Mouse (Mus musculus) olfactory bulb, adult 2 months (tissue): Measurements from ENCODE around the gene Daam1. TPM values are rescaled to one million over a fixed set of nuclear protein-coding genes. Genes with fewer than 3 reads are reported as not detected.

Source experiments
- H3K27ac ChIP-seq: fragments of 200-500 bp; 2 replicates; pipeline ENCODE4 v1.5.1; 2012; ENCODE audit warnings: low read depth, low read length; ENCODE audit not compliant: insufficient read depth
- H3K4me1 ChIP-seq: fragments of 200-500 bp; 2 replicates; pipeline ENCODE4 v1.6.1; 2012; ENCODE audit warnings: low read length; ENCODE audit not compliant: control insufficient read depth, insufficient read depth
- H3K4me3 ChIP-seq: fragments of 200-500 bp; 2 replicates; pipeline ENCODE4 v1.5.1; 2012; ENCODE audit warnings: mild to moderate bottlenecking, low read depth, low read length, moderate library complexity; ENCODE audit not compliant: insufficient read depth
- CTCF ChIP-seq: fragments of 200-500 bp; IDR thresholded peaks from 2 replicates; pipeline ENCODE4 v1.5.1; 2012; ENCODE audit warnings: low read depth, mild to moderate bottlenecking, low read length, moderate library complexity; ENCODE audit not compliant: insufficient read depth
- POLR2A ChIP-seq: fragments of 200-500 bp; IDR thresholded peaks from 2 replicates; pipeline ENCODE4 v1.6.1; 2012; ENCODE audit warnings: mild to moderate bottlenecking, low read depth, low read length, moderate library complexity; ENCODE audit not compliant: insufficient read depth
- WGBS: fragments of 180-500 bp; shearing (Covaris S2); methylation state at CpG from one replicate; pipeline ENCODE4 v1.1.7; 2018; 5-methylcytosine and 5-hydroxymethylcytosine counted together
- polyA plus RNA-seq: library from polyadenylated mRNA; stranded (reverse); fragments of >200 nt; gene quantifications from 2 replicates; pipeline ENCODE4 v1.2.4, GENCODE M21; 2012; ENCODE audit warnings: low replicate concordance; ENCODE audit not compliant: missing spikeins, insufficient read depth, insufficient read length

Daam1 gene
- polyA plus RNA-seq, 1 experiment = not detected

DNA sequence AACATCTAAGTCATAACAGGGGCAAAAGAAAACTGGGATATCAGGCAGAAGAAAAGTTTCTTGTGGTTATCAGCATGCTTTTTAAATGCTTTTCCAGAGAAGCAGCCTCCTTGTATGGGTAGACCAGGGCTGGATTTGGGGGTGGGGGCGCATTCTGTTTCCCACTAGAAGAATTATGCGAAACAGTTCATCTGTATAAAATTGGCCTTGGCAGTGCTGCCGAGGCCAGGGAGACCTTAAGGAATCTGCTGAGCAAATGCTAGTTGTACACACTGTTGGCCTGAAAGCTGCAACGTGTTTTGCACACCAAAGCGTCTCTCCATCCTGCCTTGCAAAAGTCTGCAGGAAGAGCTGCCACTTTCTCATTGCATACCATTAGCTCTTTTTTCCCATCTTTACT lies 126.6 kb downstream of the Daam1 start:
- H3K4me1 ChIP-seq = peaks cover 6% of the 10 kb centered on the region
- TF ChIP-seq POLR2A (no peak), CTCF (no peak)
- no peak overlapping the region for H3K27ac ChIP-seq
- H3K4me3 ChIP-seq = no peak overlapping the region
- 49% methylated on average over 5 of the region's 5 CpGs for WGBS

DNA sequence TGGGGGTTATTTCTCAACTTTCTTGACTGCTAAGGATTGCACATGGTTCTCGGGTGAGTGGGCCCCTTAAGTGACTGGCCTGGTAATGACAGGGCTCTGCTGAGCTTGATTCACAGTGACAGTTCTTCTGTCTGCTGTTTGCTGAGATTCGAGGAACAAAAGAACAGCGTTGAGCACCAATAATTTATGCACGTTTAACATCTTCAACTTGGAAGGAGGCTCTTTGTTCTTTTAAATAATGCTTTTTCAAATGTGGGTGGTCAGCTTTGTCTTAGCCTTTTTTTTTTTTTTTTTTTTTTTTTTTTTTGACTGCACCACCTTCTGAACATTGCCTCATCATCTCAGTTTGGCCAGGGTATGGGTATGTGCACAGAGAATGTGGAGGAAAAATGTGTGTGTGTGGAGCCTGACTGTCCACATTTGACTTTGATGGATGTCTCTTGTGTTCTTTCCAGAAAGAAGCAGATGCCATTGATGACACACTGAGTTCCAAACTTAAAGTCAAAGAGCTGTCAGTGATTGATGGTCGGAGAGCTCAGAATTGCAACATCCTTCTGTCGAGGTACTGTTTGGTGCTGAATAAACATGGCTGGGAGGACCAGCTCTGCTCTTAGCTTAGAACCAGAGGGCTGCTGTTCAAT lies 128.6 kb downstream of the Daam1 start:
- no peaks in the 10 kb centered on the region for H3K4me1 ChIP-seq
- H3K27ac ChIP-seq = no peak overlapping the region
- H3K4me3 ChIP-seq = no peak overlapping the region
- TF ChIP-seq POLR2A (no peak), CTCF (no peak)
- 37% methylated on average over 6 of the region's 6 CpGs for WGBS

DNA sequence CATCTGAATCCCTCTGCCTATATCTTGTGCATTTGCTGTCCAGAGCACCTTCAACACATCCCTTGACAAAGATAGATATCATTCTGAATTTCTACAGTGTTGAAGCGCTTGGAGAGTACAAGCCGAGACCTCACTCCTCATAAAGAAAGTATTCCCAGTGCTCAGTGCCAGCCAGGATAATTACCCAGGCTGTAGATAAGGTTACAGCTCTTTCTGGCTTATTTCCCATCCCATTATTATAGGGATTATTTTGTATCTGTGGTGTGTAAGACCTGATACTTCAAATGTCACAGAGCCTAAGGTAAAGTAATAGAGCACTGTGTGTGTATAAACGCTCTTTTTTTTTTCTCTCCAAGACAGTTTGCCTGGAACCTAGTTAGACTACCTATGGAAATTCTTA lies 130.8 kb downstream of the Daam1 start:
- Histone ChIP-seq H3K4me3 (no peak overlapping the region), H3K4me1 (no peaks in the 10 kb centered on the region), H3K27ac (no peak overlapping the region)
- WGBS = 77% methylated on average over 3 of the region's 3 CpGs
- TF ChIP-seq POLR2A (no peak), CTCF (no peak)

DNA sequence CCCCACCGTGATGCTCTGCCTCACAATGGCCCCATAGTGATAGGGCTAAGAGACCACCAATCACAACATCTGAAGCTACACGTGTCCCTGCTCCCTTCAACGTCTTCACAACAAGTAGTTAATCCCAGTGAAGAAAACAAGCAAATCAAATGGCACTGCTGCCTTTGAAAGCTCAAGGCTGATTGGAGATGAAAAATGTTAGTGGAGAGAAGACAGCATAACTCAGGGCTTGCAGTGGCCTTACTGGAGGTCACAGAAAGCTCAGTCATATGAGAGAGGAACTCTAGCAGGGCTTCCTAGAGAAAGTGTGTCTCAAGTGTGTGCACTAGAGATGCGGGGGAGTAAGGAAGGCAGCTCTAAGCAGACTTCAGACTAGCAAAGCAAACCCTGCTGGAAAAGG lies 131.7 kb downstream of the Daam1 start:
- no peak for TF ChIP-seq POLR2A
- H3K27ac ChIP-seq = no peak overlapping the region

DNA sequence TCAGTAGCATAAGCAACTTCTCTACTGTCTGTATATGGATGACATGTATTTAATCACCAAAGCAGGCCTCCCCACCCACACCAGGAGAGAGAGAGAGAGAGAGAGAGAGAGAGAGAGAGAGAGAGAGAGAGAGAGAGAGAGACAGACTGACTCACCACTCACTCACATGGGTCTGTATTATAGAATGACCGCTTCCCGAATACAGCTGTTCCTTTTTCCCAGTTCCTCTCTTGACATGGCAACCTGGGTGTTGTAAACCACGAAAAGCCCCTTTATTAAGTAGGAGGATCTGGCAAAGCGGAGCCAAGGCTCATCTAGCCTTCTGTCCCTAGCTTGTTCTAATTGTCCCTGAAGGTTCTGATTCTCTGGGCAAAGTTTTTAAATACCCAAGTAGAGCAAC lies 137.7 kb downstream of the Daam1 start:
- H3K27ac ChIP-seq = no peak overlapping the region
- WGBS = 34% methylated on average over 4 of the region's 4 CpGs
- peaks cover 14% of the 10 kb centered on the region for H3K4me1 ChIP-seq
- H3K4me3 ChIP-seq = no peak overlapping the region
- no peak for TF ChIP-seq CTCF
- no peak for TF ChIP-seq POLR2A

More for the DNA sequence above, 131.7 kb downstream of the Daam1 start:
- H3K4me3 ChIP-seq = no peak overlapping the region
- 77% methylated on average over 4 of the region's 4 CpGs for WGBS
- no peaks in the 10 kb centered on the region for H3K4me1 ChIP-seq

DNA sequence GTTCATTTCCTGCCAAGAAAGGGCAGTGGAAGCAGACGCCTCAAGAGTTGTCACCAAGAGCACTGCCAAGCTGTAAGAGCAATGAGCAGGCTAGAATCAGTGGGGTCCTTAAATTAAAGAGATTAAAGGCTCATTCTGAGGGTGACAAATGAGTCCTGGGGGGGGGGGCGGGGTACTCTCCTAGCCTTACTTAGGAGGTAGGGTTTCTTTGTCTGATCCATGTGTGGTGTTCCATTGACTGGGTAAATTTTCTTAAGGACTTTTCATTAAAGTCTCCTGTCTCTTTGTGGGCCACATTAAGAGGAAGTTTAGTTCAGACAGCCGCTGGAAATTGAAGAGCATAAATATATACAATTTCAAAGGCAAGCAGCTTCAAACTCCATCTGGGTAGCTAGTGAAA lies 138.1 kb downstream of the Daam1 start:
- Histone ChIP-seq H3K4me1 (peaks cover 16% of the 10 kb centered on the region), H3K27ac (no peak overlapping the region), H3K4me3 (no peak overlapping the region)
- WGBS = 25% methylated on average over 3 of the region's 3 CpGs
- TF ChIP-seq CTCF (no peak), POLR2A (no peak)

DNA sequence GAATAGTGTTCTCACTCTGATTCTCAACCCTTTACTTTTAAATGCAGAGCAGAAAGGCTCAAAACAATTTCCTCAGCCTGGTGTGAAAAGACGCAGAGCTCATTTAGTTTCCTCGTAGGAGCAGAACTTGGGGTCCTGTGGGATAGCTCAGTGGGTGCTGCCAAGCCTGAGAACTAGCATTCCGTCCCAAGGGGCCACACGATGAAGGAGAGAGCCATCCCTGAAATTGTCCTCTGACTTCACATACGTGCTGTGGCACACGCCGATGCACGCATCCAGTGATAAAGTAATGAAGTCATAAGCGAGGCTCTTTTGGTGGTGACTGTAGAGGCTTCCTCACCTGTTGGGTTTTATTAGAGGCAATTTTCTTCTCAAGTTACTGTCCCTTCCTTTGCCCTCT lies 138.6 kb downstream of the Daam1 start:
- Histone ChIP-seq H3K4me3 (no peak overlapping the region), H3K27ac (no peak overlapping the region), H3K4me1 (peaks cover 16% of the 10 kb centered on the region)
- WGBS = 73% methylated on average over 9 of the region's 9 CpGs
- TF ChIP-seq CTCF (no peak), POLR2A (no peak)

DNA sequence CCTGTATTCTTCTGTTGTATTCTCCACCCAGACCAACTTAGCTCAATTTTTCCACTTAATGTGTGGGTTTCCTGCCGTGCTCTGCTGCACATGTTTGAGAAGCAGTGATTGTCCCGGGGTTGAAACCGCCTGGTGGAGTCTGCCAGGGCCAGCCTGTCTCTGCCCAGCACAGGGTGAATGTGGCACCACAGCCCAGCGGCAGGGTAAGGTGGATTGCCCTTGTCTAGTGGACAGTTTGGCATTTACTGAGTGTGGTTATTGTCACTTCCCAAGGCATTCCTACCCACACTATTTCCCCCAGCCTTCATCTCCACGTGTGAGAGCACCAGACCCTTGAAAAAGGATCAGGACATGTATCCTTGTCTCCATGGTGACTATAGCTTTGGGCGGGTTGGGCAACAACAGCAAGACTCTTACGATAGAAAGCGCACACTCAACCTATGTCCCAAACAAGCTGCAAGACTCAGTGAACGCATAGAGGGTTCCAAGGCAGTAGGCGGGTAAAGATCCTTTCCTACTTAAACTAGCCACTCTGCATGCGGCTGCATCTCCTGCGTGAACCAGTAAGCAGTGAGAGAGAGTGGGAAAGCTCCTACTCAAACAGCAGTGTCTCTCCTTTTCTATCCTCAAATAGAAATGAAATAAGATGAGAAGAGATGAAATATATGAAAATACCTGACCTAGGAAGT lies 139.2 kb downstream of the Daam1 start:
- H3K27ac ChIP-seq = no peak overlapping the region
- WGBS = 38% methylated on average over 12 of the region's 12 CpGs
- peaks cover 16% of the 10 kb centered on the region for H3K4me1 ChIP-seq
- H3K4me3 ChIP-seq = no peak overlapping the region
- TF ChIP-seq CTCF (no peak), POLR2A (no peak)

DNA sequence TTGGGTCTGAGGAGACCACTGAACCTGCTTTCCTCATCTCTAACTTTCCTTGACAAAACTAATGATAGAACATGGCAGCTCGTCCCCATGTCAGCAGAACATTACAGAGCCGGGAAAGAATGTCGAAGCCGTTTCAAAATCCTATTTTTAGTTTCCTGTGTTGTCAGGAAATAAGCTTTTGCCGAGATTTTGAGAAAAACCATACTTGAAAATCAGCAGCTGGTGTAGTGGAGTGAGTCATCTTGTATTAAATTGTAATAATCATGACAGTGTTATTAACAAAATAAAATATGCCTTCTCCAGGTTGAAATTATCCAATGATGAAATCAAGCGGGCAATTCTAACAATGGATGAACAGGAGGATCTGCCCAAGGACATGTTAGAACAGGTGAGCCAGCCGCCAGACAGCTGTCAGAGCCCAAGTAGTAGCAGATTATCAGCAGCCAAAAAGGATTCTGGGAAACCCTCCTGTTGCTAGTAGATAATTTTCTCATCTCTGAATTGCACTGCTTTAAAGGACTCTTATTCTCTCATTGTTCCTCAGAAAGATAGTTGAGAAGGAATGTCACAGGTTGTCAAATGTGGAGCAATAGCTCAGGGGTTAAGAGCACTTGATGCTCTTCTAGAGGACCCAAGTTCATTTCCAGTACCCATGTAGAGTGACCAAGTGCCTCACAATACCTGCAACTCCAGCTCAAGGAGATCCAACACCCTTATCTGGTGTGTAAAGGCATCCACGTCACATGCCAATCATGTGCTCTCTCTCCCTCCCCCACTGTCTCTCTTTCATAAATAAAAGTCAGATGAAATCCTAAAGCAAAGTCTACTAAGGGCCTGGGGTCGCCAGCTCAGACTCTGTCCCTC lies 140.1 kb downstream of the Daam1 start:
- WGBS = 59% methylated on average over 9 of the region's 9 CpGs
- no peak overlapping the region for H3K27ac ChIP-seq
- no peak overlapping the region for H3K4me3 ChIP-seq
- TF ChIP-seq POLR2A (no peak), CTCF (no peak)
- H3K4me1 ChIP-seq = peaks cover 16% of the 10 kb centered on the region
